Mouse (Mus musculus) embryonic fibroblast, embryonic 13.5 days (primary cell): ENCODE results near the gene Itgb7. TPM values are rescaled to one million over a fixed set of nuclear protein-coding genes. Genes with fewer than 3 reads are reported as not detected.
A peak's percentile ranks its signal among the peaks of the same experiment; 100 is the strongest.
"Not testable (repeated sequence)": the region's sequence is repeated elsewhere in the genome, so short reads cannot be mapped to it uniquely, and the experiment has no call there.

Experiments used
- H3K27ac ChIP-seq: 2 replicates; pipeline ENCODE4 v1.5.1; 2012; ENCODE audit warnings: low read length, control low read depth, inconsistent platforms; ENCODE audit not compliant: insufficient read depth
- H3K4me1 ChIP-seq: 2 replicates; pipeline ENCODE4 v1.6.1; 2011; ENCODE audit warnings: low read length; ENCODE audit not compliant: control insufficient read depth, insufficient read depth
- H3K4me3 ChIP-seq: 2 replicates; pipeline ENCODE4 v1.5.1; 2011; ENCODE audit warnings: mild to moderate bottlenecking, control low read depth, low read length; ENCODE audit not compliant: insufficient read depth
- CTCF ChIP-seq: IDR thresholded peaks from 2 replicates; pipeline ENCODE4 v1.5.1; 2011; ENCODE audit warnings: mild to moderate bottlenecking, control low read depth, low read length, moderate library complexity, borderline replicate concordance; ENCODE audit not compliant: insufficient read depth
- POLR2A ChIP-seq: IDR thresholded peaks from 2 replicates; pipeline ENCODE4 v1.6.1; 2011; ENCODE audit warnings: low read depth, mild to moderate bottlenecking, control low read depth, low read length, moderate library complexity
- polyA plus RNA-seq: library from polyadenylated mRNA; stranded (reverse); fragments of >200 nt; gene quantifications from 2 replicates; pipeline ENCODE4 v1.2.4, GENCODE M21; 2011; ENCODE audit warnings: low read depth; ENCODE audit not compliant: missing spikeins, insufficient read length

Itgb7 gene
- polyA plus RNA-seq, 1 experiment = 0.51 TPM

GRCm38 (mm10) chr15:102242404-102243228 lies 10.9 kb upstream of the Itgb7 start:
- no peak overlapping the region for H3K4me3 ChIP-seq
- H3K27ac ChIP-seq = peak overlapping the region; percentile 59; the same call in 1 of the 2 replicates
- H3K4me1 ChIP-seq = peaks cover 8% of the 10 kb centered on the region
- TF ChIP-seq CTCF = no peak
- TF ChIP-seq POLR2A = no peak

- Histone ChIP-seq H3K27ac (no peak overlapping the region), H3K4me1 (peaks cover 8% of the 10 kb centered on the region), H3K4me3 (no peak overlapping the region)
- no peak for TF ChIP-seq POLR2A
- TF ChIP-seq CTCF = no peak
These were observed 8.9 kb upstream of the Itgb7 start for GRCm38 (mm10) chr15:102240607-102241006.

DNA sequence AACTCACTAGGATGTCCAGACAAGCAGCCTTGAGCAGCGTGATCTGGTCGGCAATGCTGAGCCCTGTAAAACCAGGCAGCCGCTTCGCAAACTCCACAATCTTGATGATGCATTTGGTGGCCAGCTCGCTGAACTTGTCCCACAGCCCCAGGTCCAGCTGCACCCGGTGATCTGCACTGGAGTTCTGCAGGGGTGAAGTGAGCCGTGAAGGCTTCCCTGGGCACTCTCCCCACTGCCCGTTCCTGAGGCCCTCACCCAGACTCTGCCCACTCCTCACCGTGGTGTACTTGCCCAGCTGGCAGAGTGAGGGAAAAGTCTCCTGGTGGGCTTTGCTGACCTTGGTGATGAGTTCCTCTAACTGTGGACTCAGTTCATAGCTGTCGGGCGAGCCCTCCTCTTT lies 8.1 kb upstream of the Itgb7 start:
- TF ChIP-seq CTCF (no peak), POLR2A (no peak)
- Histone ChIP-seq H3K27ac (no peak overlapping the region), H3K4me1 (peaks cover 8% of the 10 kb centered on the region), H3K4me3 (no peak overlapping the region)

- Histone ChIP-seq H3K4me3 (no peak overlapping the region), H3K4me1 (peaks cover 7% of the 10 kb centered on the region), H3K27ac (no peak overlapping the region)
- TF ChIP-seq POLR2A (no peak), CTCF (peak; percentile 66)
These were observed 7.5 kb upstream of the Itgb7 start for GRCm38 (mm10) chr15:102239260-102239590.

DNA sequence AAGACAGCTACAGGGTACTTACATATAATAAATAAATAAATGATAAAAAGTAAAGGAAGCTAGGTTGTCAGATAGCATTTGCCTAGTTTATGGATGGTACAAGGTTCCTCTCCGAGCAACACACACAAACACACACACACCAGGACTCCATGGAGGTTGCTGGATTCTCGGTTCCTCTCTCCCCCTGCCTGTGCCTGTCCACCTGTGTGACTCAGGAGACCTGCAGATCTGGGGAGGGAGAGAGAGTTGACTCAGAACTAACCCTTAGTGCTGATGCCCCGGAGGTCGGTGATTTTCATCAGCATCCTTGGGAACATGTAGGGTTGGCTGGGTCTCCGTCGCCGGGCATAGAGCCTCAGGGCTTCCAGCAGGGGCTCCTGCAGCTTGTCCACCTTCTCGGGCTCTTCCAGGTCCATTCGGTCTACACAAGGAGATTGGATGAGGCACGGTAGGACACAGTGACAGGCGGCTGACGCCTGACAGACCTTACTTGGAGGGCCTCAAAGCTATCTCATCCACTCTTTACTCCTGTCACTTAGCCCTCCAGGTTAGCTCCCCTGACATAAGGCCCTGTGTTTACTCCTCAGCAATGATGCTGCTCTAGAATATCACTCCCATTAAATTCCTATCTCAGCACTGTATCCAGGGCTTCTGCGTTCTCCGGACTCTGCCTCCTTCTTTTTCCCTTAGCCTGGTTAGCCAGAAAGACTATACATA lies 7.0 kb upstream of the Itgb7 start:
- TF ChIP-seq CTCF (no peak), POLR2A (no peak)
- no peak overlapping the region for H3K4me3 ChIP-seq
- no peak overlapping the region for H3K27ac ChIP-seq
- H3K4me1 ChIP-seq = peaks cover 3% of the 10 kb centered on the region; the same call in 1 of the 2 replicates

GRCm38 (mm10) chr15:102235371-102236027 lies 3.8 kb upstream of the Itgb7 start:
- Histone ChIP-seq H3K4me3 (no peak overlapping the region), H3K27ac (no peak overlapping the region), H3K4me1 (peaks cover 9% of the 10 kb centered on the region)
- TF ChIP-seq POLR2A (no peak), CTCF (no peak)

DNA sequence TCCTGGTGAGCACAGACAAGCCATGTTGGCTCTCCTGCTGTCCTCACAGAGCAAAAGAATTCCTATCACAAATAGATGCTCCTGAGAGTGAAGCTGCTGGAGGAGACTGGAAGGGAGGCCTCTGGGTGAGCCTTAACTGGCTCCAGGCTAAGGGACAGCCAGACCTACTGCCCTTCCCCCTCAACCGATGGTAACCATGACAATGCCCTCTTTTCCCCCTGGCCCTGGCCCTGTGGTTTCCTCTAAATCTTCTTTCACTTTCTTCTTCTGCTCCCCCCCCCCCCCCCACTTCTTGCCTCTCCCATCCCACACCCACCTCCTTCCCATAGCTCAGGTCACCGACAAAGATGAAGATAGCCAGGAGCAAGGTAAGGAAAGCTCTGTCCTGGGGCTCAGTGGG lies 2.2 kb upstream of the Itgb7 start:
- Histone ChIP-seq H3K27ac (no peak overlapping the region), H3K4me1 (peaks cover 11% of the 10 kb centered on the region), H3K4me3 (no peak overlapping the region)
- TF ChIP-seq POLR2A (no peak), CTCF (no peak)

GRCm38 (mm10) chr15:102232764-102233163 lies 1.0 kb upstream of the Itgb7 start:
- Histone ChIP-seq H3K4me1 (peaks cover 11% of the 10 kb centered on the region), H3K4me3 (no peak overlapping the region), H3K27ac (peak overlapping the region; percentile 64)
- TF ChIP-seq POLR2A (no peak), CTCF (no peak)

DNA sequence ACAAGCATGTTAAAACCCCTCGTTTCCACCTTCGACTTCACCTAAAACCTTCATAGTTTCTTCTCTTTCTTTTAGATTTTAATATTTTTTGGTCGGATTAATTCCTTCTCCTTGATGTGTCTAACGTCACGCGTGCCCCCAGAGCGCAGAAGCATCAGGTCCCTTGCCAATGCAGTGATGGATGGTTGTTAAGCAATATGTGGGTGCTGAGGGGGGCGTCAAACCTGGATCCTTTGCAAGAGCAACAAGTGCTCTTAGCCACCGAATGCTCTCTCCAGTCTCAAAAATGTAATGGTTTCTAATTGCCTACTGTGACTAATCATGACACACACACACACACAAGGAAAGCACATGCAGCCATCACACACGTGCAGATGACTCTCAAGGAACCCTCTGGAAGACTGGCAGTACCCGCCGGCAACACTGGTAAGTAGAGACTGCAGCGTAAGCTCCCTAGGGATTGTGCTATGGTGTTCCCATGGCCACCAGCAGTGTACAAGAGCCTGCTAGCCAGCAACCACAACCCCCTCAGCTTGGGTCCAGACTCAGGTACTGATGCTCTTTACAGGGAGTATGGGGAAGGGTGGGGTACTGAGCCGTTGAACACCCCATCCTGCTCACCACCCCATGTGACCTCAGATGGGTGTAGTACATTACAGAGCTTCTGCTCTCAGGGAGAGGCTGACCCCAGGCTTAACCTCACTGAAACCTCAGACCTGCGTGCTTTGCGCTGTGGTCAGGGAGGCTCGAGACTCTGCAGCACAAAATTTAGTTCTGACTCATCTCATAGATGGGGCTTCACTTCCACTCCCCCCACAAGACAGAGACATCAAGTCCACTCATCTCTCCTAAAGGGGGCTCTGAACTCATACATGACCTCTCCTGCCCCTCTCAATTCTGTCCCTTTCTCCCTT lies 1.1 kb downstream of the Itgb7 start:
- TF ChIP-seq POLR2A (no peak), CTCF (no peak)
- no peak overlapping the region for H3K4me3 ChIP-seq
- H3K27ac ChIP-seq = no peak overlapping the region
- H3K4me1 ChIP-seq = peaks cover 11% of the 10 kb centered on the region

DNA sequence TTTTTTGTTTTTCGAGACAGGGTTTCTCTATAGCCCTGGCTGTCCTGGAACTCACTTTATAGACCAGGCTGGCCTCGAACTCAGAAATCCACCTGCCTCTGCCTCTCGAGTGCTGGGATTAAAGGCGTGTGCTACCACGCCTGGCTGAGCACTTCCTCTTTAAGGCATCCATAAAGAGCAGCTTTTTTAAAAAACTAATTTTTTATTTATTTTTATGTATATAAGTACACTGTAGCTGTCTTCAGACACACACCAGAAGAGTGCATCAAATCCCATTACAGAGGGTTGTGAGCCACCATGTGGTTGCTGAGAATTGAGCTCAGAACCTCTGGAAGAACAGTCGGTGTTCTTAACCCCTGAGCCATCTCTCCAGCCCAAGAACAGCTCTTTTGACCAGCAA lies 6.1 kb downstream of the Itgb7 start:
- not testable (repeated sequence) for H3K4me1 ChIP-seq, H3K27ac ChIP-seq, H3K4me3 ChIP-seq
